Mouse (Mus musculus): ENCODE results near the gene Gtf3c4.

GRCm38 (mm10) chr2:28860678-28861423, 20.7 kb upstream of the Gtf3c4 start:
- TF ChIP-seq CTCF (IDR thresholded peaks at IDR 0.05; ENCODE audit: extremely low read depth, insufficient read length, insufficient replicate concordance, low read depth, low read length) (no peak), POLR2A (IDR thresholded peaks at IDR 0.05; ENCODE audit: low read depth, low read length) (no peak)
